Mouse (Mus musculus) megakaryocyte-erythroid progenitor cell, adult 5 weeks (primary cell): ENCODE measurements around the gene Aktip. TPM values are rescaled to one million over a fixed set of nuclear protein-coding genes. Genes with fewer than 3 reads are reported as not detected.

ENCODE experiments used
- polyA plus RNA-seq: library from polyadenylated mRNA; stranded (reverse); fragments of >175 nt; gene quantifications from 2 replicates; pipeline ENCODE4 v1.2.3, GENCODE M21; 2012

The Aktip gene
- 2.4 and 3.7 TPM in 2 replicates for polyA plus RNA-seq

DNA sequence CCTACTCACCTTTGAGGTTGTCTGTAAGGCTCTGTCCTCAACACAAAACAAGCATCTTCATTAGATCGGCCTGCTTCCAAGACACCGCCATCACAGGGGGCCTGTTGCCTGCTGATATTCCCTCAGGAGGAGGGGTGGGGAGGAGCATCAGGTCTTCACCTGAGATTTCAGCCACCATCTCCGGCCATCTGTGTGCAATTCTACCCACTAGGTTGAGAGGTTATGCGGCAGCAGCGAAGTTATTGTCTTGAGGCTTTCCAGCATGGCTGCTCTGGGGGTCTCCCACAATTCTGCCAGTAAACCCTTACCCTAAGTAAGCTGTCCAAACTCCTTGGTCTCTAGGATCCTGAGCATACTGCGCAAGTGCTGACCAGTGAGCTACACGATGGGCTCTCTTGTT lies at the start of gene Aktip:
Gene Aktip, minus strand, starts transcription at position 101 of the 400 bp plus-strand sequence.

DNA sequence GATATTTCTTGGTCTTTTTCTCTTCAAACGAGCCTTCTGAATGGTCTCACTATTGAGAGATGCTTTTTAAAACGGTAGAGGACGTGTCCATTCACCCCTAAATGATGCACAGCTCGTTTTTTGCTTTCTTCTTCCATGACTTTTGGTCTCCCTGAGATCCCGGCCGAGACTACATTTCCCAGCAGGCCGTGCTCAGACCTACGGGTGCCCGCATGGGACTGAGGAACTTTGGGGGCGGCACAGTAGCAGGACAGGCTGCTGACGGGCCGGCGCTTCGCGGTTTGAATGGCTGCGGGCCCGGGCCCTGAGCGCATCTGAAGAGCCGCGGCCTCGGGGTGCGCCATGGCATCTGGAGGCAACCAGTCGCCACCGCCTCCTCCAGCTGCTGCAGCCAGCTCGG lies 129.9 kb downstream of the Aktip start, which contains the start of gene Rbl2:
Gene Rbl2, plus strand, starts transcription at position 224 of the 400 bp plus-strand sequence.

Other genes with a start within 250 kb of the Aktip start
- gene Rbl2, start 129.9 kb downstream of the Aktip start, polyA plus RNA-seq = 6.8 and 9.9 TPM in 2 replicates
- gene Rpgrip1l, start 113.3 kb upstream of the Aktip start, polyA plus RNA-seq = 0.32 and 0.54 TPM in 2 replicates
- gene Fto, start 113.5 kb upstream of the Aktip start, polyA plus RNA-seq = 13.1 and 15.8 TPM in 2 replicates